Mouse (Mus musculus): ENCODE data around the gene Aftph.

DNA sequence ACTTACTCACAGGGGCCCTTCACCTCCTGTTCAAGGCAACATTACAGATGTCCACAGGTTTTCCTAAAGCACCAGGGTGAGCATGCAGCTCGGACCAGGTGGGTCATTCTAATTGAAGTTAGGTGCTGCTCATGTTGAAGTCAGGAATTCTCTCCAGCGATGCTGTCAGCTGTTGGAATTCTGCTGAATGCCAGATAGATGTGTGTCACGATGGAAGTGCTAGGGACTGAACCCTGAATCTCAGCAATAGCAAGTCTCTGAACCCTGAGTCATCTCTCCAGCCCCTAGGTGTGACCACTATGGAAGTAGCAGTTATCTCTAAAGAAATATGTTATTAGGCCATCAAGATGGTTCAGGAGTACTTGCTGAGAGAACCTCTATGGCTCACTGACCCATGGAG lies 95.9 kb downstream of the Aftph start:
- no peak for TF ChIP-seq CTCF (IDR thresholded peaks at IDR 0.05; ENCODE audit: insufficient read depth, low read length)
- no peak for TF ChIP-seq POLR2A (IDR thresholded peaks at IDR 0.05; ENCODE audit: borderline replicate concordance, extremely low read depth, low read depth, low read length)
